Mouse (Mus musculus): ENCODE data around the gene Klhl26. TPM values are rescaled to one million over a fixed set of nuclear protein-coding genes. Genes with fewer than 3 reads are reported as not detected.

The Klhl26 gene
- polyA plus RNA-seq, 1 experiment from 2014 or later = 24.9 TPM

DNA sequence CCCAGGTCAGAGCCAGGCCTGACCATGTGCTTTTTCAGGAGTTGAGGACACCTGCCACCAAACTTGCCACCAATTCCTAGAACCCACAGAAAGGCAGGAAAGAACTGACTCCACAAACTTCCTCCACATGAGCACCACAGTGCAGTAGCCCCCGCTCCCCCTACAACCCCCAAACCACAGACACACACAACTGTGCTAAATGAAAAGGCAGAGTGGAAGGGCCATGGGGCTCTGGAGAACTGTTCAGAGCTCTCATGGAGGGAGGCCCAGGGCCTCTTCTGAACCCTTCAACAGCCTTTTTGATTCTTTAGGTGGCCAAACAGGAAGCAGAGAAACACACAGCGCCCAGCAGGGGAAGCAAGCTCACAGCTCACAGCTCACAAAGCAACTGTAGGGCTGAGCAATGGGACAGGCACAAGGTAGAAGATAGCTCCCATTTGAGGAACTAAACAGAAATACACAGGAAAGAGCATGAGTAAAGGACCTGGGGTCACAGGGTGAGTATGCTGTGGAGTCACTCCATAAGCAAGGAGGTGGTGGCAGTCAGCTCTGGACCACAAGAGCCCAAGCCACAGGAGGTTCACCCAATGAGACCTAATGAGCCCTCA, 50.4 kb downstream of the Klhl26 start:
- H3K4me2 ChIP-seq (ENCODE audit: low read depth, low read length) = no peak overlapping the region
- H3K9me3 ChIP-seq (replicated peaks; ENCODE audit: control insufficient read depth, low read length) = no peaks in the 10 kb centered on the region
- WGBS = 77% methylated on average over 2 of the region's 2 CpGs
- no peak for ATAC-seq (ENCODE audit: insufficient read depth, low FRiP score)
- H3K9ac ChIP-seq (ENCODE audit: low read length) = no peak overlapping the region
- no peak overlapping the region for H3K4me3 ChIP-seq (replicated peaks; ENCODE audit: low read length)
- H3K27me3 ChIP-seq (ENCODE audit: control insufficient read depth, insufficient read depth, low read length) = no peaks in the 10 kb centered on the region
- H3K27ac ChIP-seq (ENCODE audit: low read length) = no peak overlapping the region
- H3K4me1 ChIP-seq (ENCODE audit: control insufficient read depth, insufficient read depth, low read length) = no peaks in the 10 kb centered on the region
- H3K36me3 ChIP-seq (ENCODE audit: control insufficient read depth, insufficient read depth, low read length) = no peaks in the 10 kb centered on the region

DNA sequence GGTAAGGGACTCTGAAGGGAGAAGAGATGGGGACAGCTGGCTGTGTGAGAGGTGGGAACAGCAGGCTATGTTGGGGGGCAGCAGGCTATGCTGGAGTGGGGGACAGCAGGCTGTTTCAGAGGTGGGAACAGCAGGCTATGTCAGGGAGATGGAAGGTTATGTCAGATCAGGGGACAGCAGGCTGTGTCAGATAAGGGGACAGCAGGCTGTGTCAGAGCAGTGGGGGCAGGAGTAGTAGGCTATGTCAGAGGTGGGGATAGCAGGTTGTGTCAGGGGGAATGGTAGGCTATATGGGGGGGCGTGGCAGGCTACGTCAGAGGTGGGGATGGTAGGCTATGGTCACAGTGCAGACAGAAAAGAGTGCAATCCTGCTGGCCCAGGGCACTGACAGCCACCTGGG, 54.0 kb downstream of the Klhl26 start:
- Histone ChIP-seq H3K9me3 (replicated peaks; ENCODE audit: control insufficient read depth, low read length) (no peaks in the 10 kb centered on the region), H3K27me3 (ENCODE audit: control insufficient read depth, insufficient read depth, low read length) (no peaks in the 10 kb centered on the region), H3K4me2 (ENCODE audit: low read depth, low read length) (no peak overlapping the region), H3K4me1 (ENCODE audit: control insufficient read depth, insufficient read depth, low read length) (peaks cover 21% of the 10 kb centered on the region), H3K9ac (ENCODE audit: low read length) (no peak overlapping the region), H3K4me3 (replicated peaks; ENCODE audit: low read length) (no peak overlapping the region), H3K36me3 (ENCODE audit: control insufficient read depth, insufficient read depth, low read length) (no peaks in the 10 kb centered on the region), H3K27ac (ENCODE audit: low read length) (no peak overlapping the region)
- WGBS = 82% methylated on average over 2 of the region's 2 CpGs
- ATAC-seq (ENCODE audit: insufficient read depth, low FRiP score) = no peak

DNA sequence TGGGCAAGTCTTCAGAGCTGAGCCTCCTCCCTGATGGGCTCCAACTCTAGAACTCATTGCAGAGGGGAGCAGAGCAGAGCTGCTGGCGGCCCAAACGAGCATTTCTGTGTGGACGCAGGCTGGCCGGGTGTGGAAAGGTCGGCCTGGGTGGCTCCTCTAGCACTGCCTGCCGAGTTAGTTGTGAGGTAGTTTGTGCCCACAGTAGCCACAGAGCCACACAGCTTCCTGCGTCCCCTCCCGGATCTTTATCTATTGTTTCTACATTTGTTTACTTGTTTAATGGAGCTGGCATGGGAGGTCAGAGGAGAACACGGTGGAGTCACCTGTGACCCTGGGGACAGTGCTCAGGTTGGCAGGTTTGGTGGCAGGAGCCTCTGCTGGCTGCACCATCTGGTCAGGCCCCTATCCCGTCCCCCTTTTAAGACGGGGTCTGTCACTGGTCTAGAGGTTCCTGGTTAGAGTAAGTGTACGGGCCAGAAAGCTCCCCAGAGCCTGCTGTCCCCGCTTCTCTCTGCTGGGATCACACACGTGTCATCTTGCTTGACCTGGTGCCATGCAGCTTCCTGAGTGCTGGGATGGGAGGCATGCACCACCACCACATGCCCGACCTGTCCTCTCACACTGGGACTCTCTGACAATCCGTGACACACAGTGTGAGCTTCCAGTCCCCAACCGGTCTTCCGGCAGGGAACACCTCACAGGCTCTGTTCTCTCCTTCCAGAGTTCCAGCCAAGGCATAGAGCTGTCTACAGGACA, 55.2 kb downstream of the Klhl26 start:
- Histone ChIP-seq H3K27ac (ENCODE audit: low read length) (no peak overlapping the region), H3K9ac (ENCODE audit: low read length) (no peak overlapping the region), H3K27me3 (ENCODE audit: control insufficient read depth, insufficient read depth, low read length) (no peaks in the 10 kb centered on the region), H3K4me2 (ENCODE audit: low read depth, low read length) (no peak overlapping the region), H3K4me3 (replicated peaks; ENCODE audit: low read length) (no peak overlapping the region), H3K36me3 (ENCODE audit: control insufficient read depth, insufficient read depth, low read length) (no peaks in the 10 kb centered on the region), H3K9me3 (replicated peaks; ENCODE audit: control insufficient read depth, low read length) (no peaks in the 10 kb centered on the region), H3K4me1 (ENCODE audit: control insufficient read depth, insufficient read depth, low read length) (peaks cover 29% of the 10 kb centered on the region)
- ATAC-seq (ENCODE audit: insufficient read depth, low FRiP score) = no peak
- WGBS = 64% methylated on average over 18 of the region's 18 CpGs

DNA sequence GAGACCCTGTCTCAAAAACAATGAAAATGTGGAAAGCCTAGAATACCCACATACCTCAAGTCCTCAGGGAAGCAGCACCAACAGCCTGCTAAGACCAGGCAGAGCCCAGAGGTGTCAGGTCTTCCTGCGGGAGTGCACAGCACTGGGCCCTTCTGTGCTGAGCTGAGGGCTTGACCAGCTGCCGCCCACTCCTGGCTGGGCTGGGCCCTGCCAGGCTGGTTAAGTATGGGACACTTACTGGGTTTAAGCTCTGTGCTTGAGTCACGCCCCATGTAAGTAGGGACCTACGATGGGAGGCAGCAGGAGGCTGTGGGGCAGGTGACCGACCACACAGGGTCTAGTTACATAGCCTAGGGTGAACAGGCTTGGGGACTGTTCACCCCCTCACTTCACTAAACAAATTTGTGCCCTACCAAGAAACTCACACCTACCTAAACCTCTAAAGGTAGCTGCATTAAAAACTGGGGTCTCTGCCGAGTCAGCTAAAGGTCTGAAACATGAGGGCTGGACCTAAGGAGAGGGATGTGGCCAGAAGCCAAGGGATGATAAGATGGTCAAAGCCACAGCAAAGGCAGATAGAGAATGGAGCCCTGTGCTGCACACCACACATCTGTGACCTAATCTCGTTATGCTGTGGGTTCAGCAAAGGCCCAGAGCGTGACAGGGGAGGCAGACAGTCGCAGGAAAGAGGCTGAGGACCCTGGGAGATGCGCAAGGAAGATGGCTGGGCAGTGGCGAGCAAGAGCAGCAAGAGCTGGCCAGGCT, 56.7 kb downstream of the Klhl26 start:
- ATAC-seq (ENCODE audit: insufficient read depth, low FRiP score) = no peak
- Histone ChIP-seq H3K4me2 (ENCODE audit: low read depth, low read length) (no peak overlapping the region), H3K27me3 (ENCODE audit: control insufficient read depth, insufficient read depth, low read length) (no peaks in the 10 kb centered on the region), H3K36me3 (ENCODE audit: control insufficient read depth, insufficient read depth, low read length) (no peaks in the 10 kb centered on the region), H3K4me1 (ENCODE audit: control insufficient read depth, insufficient read depth, low read length) (peaks cover 33% of the 10 kb centered on the region), H3K9ac (ENCODE audit: low read length) (no peak overlapping the region), H3K9me3 (replicated peaks; ENCODE audit: control insufficient read depth, low read length) (no peaks in the 10 kb centered on the region), H3K27ac (ENCODE audit: low read length) (no peak overlapping the region), H3K4me3 (replicated peaks; ENCODE audit: low read length) (no peak overlapping the region)
- WGBS = 78% methylated on average over 11 of the region's 11 CpGs

DNA sequence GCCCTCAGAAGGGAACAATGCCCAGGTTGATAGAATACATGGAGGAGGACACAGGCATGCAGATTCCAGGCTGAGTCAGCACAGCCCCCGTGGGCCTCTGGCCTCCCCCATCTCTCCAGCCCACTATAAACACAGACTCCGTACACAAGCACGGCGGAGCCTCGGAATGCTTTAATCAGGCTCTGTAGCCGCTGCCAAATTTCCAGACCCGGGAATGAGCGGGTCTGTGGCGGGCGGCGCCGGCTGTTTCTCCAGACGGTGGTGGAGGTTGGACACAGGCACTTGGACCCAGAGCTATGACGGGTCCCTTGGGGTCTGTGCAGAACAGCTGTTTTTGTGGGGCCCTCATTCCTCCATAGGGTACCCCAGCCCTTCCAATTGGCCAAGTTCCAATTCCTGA, 57.8 kb downstream of the Klhl26 start:
- WGBS = 25% methylated on average over 14 of the region's 14 CpGs
- Histone ChIP-seq H3K9ac (ENCODE audit: low read length) (no peak overlapping the region), H3K27me3 (ENCODE audit: control insufficient read depth, insufficient read depth, low read length) (no peaks in the 10 kb centered on the region), H3K9me3 (replicated peaks; ENCODE audit: control insufficient read depth, low read length) (no peaks in the 10 kb centered on the region), H3K4me1 (ENCODE audit: control insufficient read depth, insufficient read depth, low read length) (peaks cover 33% of the 10 kb centered on the region), H3K4me2 (ENCODE audit: low read depth, low read length) (no peak overlapping the region), H3K4me3 (replicated peaks; ENCODE audit: low read length) (no peak overlapping the region), H3K36me3 (ENCODE audit: control insufficient read depth, insufficient read depth, low read length) (no peaks in the 10 kb centered on the region), H3K27ac (ENCODE audit: low read length) (no peak overlapping the region; the same call in 1 of the 2 replicates)
- ATAC-seq (ENCODE audit: insufficient read depth, low FRiP score) = peak; percentile 63

DNA sequence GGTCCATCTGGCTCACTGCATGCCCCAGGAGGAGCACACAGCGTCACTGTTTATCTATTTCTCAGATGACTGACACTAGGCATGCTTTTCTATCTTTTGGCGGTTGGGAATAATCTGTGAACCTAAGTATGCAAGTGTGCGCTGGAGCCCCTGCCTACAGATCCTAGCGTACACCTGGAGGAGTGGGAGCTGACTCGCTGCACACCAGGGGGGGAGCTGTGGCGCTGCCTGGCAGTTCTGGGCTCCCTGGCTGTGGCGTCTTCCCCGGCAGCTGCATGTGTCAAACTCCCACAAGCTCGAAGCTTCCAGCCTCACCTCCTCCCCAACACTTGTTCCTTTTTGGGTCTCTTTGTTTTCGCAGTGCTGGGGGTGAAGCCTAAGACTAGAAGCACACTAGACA, 58.9 kb downstream of the Klhl26 start:
- no peak overlapping the region for H3K4me3 ChIP-seq (replicated peaks; ENCODE audit: low read length)
- no peaks in the 10 kb centered on the region for H3K36me3 ChIP-seq (ENCODE audit: control insufficient read depth, insufficient read depth, low read length)
- peak overlapping the region; percentile 46; the same call in 1 of the 2 replicates for H3K9ac ChIP-seq (ENCODE audit: low read length)
- H3K27ac ChIP-seq (ENCODE audit: low read length) = no peak overlapping the region
- no peak overlapping the region for H3K4me2 ChIP-seq (ENCODE audit: low read depth, low read length)
- H3K9me3 ChIP-seq (replicated peaks; ENCODE audit: control insufficient read depth, low read length) = no peaks in the 10 kb centered on the region
- no peak for ATAC-seq (ENCODE audit: insufficient read depth, low FRiP score)
- 33% methylated on average over 10 of the region's 10 CpGs for whole genome bisulfite sequencing
- no peaks in the 10 kb centered on the region for H3K27me3 ChIP-seq (ENCODE audit: control insufficient read depth, insufficient read depth, low read length)
- H3K4me1 ChIP-seq (ENCODE audit: control insufficient read depth, insufficient read depth, low read length) = peaks cover 33% of the 10 kb centered on the region

DNA sequence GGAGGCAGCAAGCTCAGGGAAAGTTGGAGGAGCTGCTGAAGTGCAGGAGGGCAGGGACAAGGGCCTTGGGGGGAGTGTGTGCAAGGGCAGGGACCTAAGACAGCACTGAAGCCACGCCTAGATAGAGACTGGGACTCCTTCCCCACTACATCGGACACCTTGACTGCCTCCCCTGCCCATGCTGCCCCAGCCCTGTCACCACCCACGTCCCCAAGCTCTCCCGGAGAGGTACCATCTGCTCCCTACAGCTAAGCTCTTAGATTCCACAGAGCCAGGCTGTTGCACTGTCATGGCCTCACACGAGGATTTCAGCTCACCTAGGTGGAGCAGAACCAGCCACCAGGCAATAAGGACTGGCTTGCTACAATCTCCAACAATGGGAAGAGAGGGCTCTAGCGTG, 59.8 kb downstream of the Klhl26 start:
- Histone ChIP-seq H3K4me3 (replicated peaks; ENCODE audit: low read length) (no peak overlapping the region), H3K9ac (ENCODE audit: low read length) (peak overlapping the region; percentile 37; the same call in 1 of the 2 replicates), H3K27me3 (ENCODE audit: control insufficient read depth, insufficient read depth, low read length) (no peaks in the 10 kb centered on the region), H3K4me1 (ENCODE audit: control insufficient read depth, insufficient read depth, low read length) (peaks cover 33% of the 10 kb centered on the region), H3K27ac (ENCODE audit: low read length) (no peak overlapping the region), H3K9me3 (replicated peaks; ENCODE audit: control insufficient read depth, low read length) (no peaks in the 10 kb centered on the region), H3K36me3 (ENCODE audit: control insufficient read depth, insufficient read depth, low read length) (no peaks in the 10 kb centered on the region), H3K4me2 (ENCODE audit: low read depth, low read length) (no peak overlapping the region)
- WGBS = 56% methylated on average over 6 of the region's 6 CpGs
- no peak for ATAC-seq (ENCODE audit: insufficient read depth, low FRiP score)

DNA sequence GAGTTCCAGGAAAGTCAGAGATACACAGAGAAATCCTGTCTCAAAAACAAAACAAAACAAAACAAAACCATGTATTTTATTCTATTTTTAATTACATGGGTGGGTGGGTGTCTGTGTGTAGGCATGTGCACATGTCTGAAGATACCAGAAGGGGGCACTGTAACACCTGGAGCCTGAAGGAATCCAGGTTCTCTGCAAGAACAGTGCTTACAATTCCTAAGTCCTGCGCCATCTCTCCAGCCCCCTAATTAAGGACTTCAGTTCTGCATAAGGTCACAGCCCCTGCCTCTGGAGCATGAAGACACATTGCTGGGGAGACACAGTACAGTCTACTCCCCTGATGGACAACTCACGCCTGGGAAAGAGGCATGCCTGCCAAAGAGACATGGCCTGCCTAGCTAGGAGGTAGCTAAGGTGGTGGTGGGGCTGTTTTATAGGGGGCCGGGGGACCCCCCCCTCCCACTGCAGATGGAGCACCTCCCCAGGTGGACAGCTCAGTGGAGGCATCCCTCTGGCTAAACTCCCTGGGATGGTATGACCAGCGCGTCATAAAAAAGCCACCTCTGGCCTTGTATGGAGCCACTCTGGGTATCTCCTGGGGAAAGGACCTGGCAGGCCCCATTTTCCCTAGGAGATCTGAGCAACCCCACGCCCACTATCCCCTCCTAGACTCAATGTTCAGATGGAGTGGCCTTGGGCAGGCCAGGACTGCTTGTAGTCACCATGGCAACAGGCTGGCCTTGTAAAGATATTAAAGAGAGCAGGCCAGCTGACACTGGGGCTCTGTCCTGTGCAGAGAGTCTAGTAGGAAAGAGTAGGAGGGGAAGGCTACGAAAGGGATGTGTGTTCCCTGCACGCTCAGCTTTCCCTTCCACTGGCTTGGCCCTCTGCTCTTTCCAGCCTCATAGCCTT, 61.0 kb downstream of the Klhl26 start:
- no peak overlapping the region for H3K4me3 ChIP-seq (replicated peaks; ENCODE audit: low read length)
- no peaks in the 10 kb centered on the region for H3K27me3 ChIP-seq (ENCODE audit: control insufficient read depth, insufficient read depth, low read length)
- no peak overlapping the region for H3K4me2 ChIP-seq (ENCODE audit: low read depth, low read length)
- peaks cover 33% of the 10 kb centered on the region for H3K4me1 ChIP-seq (ENCODE audit: control insufficient read depth, insufficient read depth, low read length)
- 73% methylated on average over 8 of the region's 8 CpGs for WGBS
- 0 out of 2 replicates have a peak, but pooled peaks have one; percentile 14 for ATAC-seq (ENCODE audit: insufficient read depth, low FRiP score)
- H3K9me3 ChIP-seq (replicated peaks; ENCODE audit: control insufficient read depth, low read length) = no peaks in the 10 kb centered on the region
- H3K36me3 ChIP-seq (ENCODE audit: control insufficient read depth, insufficient read depth, low read length) = no peaks in the 10 kb centered on the region
- no peak overlapping the region for H3K9ac ChIP-seq (ENCODE audit: low read length)
- no peak overlapping the region for H3K27ac ChIP-seq (ENCODE audit: low read length)
